Mouse (Mus musculus): ENCODE results near the gene Htr3a.

- TF ChIP-seq CTCF (IDR thresholded peaks at IDR 0.05; ENCODE audit: extremely low read depth, insufficient read depth, low read length) (no peak), POLR2A (IDR thresholded peaks at IDR 0.05; ENCODE audit: extremely low read depth, insufficient read depth, low read length) (no peak)
Observed at GRCm38 (mm10) chr9:48894755-48895154, 16.1 kb downstream of the Htr3a start.

All from cortical plate, adult 2 months (tissue).